Mouse (Mus musculus): ENCODE measurements around the gene Fitm1.

Fitm1 gene

GRCm38 (mm10) chr14:55575302-55575701 is at the start of gene Fitm1:
TSS of gene Fitm1 (plus strand) at chr14:55575617.
- DNase-seq (ENCODE audit: low read depth, low spot score): no peak

DNA sequence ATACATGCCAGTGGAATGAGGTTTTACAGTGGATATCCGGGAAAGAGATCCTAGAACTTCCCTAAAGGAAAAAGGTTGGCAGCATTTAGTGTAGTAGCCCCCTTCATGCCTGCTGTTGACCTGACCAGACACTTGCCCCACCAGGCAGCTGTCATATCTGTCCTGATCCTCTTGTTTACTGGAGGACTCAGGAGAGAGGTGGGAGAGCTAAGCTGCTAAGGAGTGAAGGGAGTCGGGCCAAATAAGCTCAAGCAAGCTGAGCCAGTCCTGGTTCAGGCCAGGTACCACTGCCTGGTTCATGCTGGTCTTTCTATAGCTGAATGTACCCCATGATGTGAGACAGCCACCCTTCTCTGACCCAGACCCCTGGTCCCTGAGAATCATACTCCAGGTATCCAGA is 48.7 kb upstream of the Fitm1 start:
- no peak for DNase-seq (ENCODE audit: low read depth, low spot score)

DNA sequence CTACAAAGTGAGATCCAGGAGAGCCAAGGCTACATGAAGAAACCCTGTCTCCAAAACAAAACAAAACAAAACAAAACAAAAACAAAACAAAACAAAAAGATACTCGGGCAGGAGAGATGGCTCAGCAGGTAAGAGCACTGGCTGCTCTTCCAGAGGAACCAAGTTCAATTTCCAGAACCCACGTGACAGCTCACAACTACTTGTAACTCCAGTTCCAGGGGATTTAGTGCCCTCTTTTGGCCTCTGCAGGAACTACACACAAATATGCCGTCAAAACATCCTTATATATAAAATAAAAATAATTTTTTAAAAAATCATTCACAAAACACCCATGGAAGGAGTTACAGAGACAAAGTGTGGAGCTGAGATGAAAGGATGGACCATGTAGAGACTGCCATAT is 47.5 kb upstream of the Fitm1 start:
- no peak for DNase-seq (ENCODE audit: low read depth, low spot score)

GRCm38 (mm10) chr14:55536116-55536745 is 39.2 kb upstream of the Fitm1 start:
- DNase-seq (ENCODE audit: low read depth, low spot score): no peak

GRCm38 (mm10) chr14:55540067-55540786 is 35.2 kb upstream of the Fitm1 start, which contains the start of gene Pck2:
TSS of gene Pck2 (plus strand) at chr14:55540266.
- DNase-seq (ENCODE audit: low read depth, low spot score): no peak

DNA sequence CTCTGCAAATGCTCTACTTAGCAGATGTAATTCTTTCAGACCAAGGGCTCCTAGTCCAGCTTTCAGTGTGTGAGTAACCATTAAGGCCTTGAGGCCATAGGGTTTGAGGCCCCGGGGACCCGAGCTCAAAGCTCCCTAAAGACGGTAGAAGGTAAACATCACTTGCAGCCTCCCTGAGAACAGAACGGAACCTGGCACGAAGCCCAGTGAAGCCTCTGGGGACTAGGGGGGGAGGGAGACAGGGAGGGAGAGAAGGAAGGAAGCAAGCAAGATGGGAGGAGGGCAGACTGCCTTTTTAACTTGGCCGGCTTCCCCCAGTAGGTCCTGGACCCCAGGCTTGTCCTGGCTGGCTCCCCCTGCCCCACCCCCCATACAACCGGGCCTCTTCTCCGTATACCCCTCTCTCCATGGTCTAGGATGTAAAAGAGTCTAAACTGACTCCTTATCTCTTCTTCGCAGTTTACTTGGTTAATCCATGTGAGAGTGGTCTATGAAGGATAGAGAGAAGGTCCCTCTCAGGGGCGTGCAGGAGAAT is 34.6 kb upstream of the Fitm1 start:
- DNase-seq (ENCODE audit: low read depth, low spot score): no peak

- DNase-seq (ENCODE audit: low read depth, low spot score): no peak
Measured at GRCm38 (mm10) chr14:55542268-55542667, 33.1 kb upstream of the Fitm1 start.

DNA sequence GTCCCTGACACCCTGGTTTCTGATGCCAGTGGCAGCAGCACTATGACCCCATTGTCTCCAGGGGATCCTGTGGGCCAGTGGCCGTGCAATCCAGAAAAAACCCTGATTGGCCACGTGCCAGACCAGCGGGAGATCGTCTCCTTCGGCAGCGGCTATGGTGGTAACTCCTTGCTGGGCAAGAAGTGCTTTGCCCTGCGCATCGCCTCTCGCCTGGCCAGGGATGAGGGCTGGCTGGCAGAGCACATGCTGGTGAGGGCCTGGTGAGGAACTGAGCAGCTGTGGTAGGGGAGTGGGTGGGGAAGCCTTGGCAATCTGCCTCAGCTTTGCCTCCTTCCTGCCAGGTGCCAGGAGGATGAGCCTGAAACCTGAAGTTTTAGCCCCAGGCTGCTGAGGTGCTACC is 31.1 kb upstream of the Fitm1 start:
- no peak for DNase-seq (ENCODE audit: low read depth, low spot score)

GRCm38 (mm10) chr14:55550191-55550590 is 25.2 kb upstream of the Fitm1 start:
- DNase-seq (ENCODE audit: low read depth, low spot score): no peak

DNA sequence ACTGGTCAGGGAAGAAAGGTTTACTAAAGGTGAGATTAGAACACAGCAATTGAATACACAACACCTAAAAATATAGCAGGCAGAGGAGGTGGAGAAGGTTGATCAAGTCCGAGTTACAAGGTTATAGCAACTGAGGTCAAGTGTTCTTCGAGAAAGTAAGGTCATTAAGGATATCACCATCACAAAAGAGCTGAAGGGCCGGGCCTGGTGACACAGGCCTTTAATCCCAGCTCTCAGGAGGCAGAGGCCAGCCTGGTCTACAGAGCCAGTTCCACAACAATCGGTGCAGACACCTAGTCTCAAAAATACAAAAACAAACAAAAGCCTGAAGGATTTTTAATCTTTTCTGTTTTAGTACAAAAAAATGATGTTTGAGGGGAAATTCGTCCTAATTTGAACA is 24.1 kb upstream of the Fitm1 start:
- DNase-seq (ENCODE audit: low read depth, low spot score): no peak

DNA sequence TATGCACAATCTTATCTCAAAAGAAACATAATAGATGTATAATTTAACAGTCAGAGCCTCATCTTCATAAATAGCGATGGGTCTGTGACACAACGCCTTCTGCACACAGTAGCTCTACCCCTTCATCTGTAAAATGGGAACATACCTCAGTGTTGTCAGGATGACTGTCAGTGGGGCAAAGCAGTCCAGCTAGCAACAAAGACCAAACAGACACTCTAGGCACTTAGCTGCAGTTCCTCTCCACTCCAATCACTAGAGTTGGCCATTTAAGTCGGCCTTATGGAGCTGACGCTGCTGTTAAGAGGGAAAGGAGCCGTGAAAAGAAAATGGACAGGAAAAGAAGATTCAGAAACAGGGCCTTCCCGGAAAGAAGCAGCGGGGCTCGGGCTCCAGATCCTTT is 23.6 kb upstream of the Fitm1 start:
- DNase-seq (ENCODE audit: low read depth, low spot score): no peak

GRCm38 (mm10) chr14:55554635-55555034 is 20.8 kb upstream of the Fitm1 start:
- no peak for DNase-seq (ENCODE audit: low read depth, low spot score)

DNA sequence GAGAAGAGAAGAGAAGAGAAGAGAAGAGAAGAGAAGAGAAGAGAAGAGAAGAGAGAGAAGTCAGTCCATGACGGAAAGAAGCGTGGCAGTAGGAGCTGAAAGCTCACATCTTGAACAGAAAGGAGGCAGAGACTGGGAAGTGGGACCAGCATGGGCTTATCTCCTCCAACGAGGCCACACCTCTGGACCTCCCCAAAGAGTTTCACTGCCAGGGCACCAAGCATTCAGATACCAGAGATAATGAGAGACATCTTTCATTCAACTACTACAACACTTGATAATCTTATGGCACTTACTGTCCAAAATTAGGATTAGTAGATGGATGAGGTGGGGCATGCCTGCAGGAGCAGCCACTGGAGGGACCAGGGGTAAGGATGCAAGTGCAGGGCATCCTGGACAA is 19.6 kb upstream of the Fitm1 start:
- DNase-seq (ENCODE audit: low read depth, low spot score): no peak

- DNase-seq (ENCODE audit: low read depth, low spot score): no peak
Measured at GRCm38 (mm10) chr14:55557003-55557402, 18.4 kb upstream of the Fitm1 start.

DNA sequence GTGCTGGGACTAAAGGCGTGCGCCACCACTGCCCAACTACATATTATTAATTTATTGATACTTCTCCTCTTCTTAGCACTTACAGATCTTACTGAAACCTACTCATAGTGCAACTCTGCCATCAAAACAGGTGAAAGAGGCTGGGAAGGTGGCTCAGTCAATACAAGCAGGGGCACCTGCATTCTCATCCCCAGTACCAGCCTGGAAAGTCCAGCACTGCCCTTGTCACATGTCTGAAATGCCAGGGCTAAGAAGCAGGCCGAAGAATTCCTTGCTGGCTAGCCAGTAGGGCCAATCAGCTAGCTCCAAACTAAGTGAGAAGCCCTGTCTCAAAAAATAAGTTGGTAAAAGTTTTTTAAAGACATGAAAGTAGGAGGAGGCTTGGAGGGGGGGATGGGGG is 17.8 kb upstream of the Fitm1 start:
- DNase-seq (ENCODE audit: low read depth, low spot score): no peak

- no peak for DNase-seq (ENCODE audit: low read depth, low spot score)
Measured at GRCm38 (mm10) chr14:55558740-55559448, 16.5 kb upstream of the Fitm1 start.

- peak; percentile 81 for DNase-seq (ENCODE audit: low read depth, low spot score)
Measured at GRCm38 (mm10) chr14:55559799-55560201, 15.6 kb upstream of the Fitm1 start, which contains the start of gene Dcaf11. TSS of gene Dcaf11 (plus strand) at chr14:55560006.

DNA sequence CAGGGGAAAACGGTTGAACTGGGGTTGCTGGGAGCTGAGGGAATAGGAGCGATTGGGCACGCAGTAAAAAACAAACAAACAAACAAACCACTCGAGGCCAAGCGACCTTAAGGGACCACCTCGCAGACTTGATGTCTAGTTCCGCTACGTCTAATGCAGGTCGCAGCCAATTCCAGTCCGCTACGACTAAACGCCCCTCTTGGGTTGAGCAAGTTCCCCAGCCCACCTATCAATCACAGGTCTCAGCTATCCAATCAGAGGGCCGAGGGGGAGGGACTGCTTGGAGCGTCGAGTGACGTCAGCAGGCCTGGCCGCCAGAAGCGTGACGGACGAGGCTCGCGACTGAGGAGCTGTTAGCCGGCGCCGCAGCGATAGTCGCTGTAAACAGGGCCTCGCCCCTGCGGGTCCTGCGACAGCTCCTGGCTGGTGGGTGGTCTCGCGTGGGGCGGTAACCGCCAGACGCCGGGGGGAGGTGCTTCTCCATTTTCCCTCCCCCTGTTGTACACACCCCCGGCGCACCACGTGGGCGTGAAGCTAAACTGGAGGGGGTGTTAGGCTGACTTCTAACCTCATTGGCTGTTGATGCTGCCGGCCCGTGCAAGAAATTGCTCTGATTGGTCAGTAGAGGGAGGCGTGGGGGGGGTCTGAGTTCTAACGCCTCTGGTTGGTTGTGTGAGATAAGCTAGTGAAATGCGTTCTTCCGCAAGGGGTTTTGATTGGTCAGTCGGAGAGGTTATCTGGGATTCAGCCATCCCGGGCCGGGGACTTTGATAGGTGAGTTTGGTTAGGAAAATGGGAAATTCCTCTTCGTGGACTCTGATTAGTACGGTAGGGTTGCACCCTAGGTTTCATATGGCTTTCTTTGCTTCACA is 15.0 kb upstream of the Fitm1 start, which contains the start of gene A730061H03Rik:
Gene A730061H03Rik (minus strand): TSS at position 205 of the 872 bp plus-strand sequence.
- peak; percentile 97 for DNase-seq (ENCODE audit: low read depth, low spot score)

DNA sequence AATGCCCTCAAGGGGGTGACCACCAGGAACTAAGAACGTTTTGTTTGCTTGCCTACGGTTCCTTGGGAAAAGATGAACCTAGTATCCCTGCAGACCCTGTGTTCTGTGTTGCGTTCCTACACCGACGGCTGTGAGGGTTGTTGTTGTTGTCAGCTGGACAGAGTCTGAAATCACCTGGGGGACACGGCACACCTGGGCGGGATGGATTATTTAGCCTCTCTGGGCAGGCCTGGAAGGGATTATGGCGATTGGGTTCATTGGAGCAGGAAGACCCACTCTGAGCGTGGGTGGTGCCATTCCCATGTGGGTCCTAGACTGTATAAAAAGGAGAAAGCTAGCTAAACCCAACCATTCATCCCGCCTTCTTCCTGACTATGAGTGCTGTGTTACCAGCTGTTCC is 13.6 kb upstream of the Fitm1 start:
- no peak for DNase-seq (ENCODE audit: low read depth, low spot score)

DNA sequence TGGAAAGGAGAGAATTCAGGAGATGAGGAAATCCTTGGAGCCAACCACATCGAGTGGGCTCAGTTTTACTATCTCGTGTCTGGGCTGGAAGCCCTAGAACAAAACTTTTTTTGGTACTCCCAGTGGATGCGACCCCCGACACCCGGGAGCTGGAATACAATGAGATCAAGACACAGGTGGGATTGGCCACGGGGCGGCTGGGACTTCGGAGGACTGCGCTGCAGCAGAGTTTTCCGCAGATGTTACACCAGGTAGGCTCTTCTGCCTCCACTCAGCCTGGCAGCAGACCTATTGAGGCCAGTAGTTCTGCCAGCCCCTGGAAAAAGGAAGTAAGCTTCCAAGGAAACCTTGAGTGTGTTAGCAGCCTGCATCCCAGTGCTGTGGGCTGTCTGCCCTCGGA is 12.2 kb upstream of the Fitm1 start:
- no peak for DNase-seq (ENCODE audit: low read depth, low spot score)

DNA sequence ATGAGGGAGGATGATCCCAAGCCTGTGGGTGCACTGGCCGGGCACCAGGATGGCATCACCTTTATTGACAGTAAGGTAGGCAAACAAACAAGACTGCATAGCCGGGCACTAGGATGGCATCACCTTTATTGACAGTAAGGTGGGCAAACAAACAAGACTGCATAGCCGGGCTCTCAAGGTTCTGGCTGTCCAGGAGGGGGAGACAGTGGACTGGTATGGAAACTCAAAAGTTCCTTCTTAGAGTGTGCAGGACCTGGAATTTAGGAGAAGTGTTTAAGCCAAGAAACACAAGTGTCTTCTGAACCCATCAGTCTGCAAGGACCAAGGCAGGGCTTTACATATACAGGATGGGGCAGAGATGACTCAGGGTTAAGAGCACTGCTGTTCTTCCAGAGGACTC is 9.7 kb upstream of the Fitm1 start:
- no peak for DNase-seq (ENCODE audit: low read depth, low spot score)

All from retina, adult 2 months (tissue).